Mouse (Mus musculus) E14TG2a.4 (cell line): Measurements from ENCODE around the gene Atp8a2.

Source experiments
- H3K27me3 ChIP-seq: 2 replicates; pipeline ENCODE4 v1.6.1; 2014; ENCODE audit warnings: low read length, control low read depth; ENCODE audit not compliant: insufficient read depth
- H3K36me3 ChIP-seq: 2 replicates; pipeline ENCODE4 v1.6.1; 2014; ENCODE audit warnings: low read length, control low read depth; ENCODE audit not compliant: insufficient read depth
- H3K4me1 ChIP-seq: replicated peaks from 2 replicates; pipeline ENCODE4 v1.6.1; 2014; ENCODE audit warnings: low read depth, low read length, control low read depth
- H3K4me3 ChIP-seq: replicated peaks from 2 replicates; pipeline ENCODE4 v1.5.1; 2014; ENCODE audit warnings: mild to moderate bottlenecking, low read length
- H3K9me3 ChIP-seq: 2 replicates; pipeline ENCODE4 v1.6.1; 2014; ENCODE audit warnings: low read length, control low read depth
- CTCF ChIP-seq: conservative IDR thresholded peaks from 2 replicates; pipeline ENCODE4 v1.5.1; 2014; ENCODE audit warnings: low read length
- NANOG ChIP-seq: IDR thresholded peaks from 2 replicates; pipeline ENCODE4 v1.6.1; 2014; ENCODE audit warnings: borderline replicate concordance, low read length, mixed read lengths
- POU5F1 ChIP-seq: IDR thresholded peaks from 2 replicates; pipeline ENCODE4 v1.6.1; 2014; ENCODE audit warnings: low read length, borderline replicate concordance

Atp8a2 gene

GRCm38 (mm10) chr14:60196884-60197283 lies at the start of gene Atp8a2:
Gene Atp8a2, minus strand, starts transcription at chr14:60197179.
- TF ChIP-seq CTCF (no peak), POU5F1 (no peak), NANOG (no peak)
- Histone ChIP-seq H3K27me3 (no peaks in the 10 kb centered on the region), H3K4me1 (no peaks in the 10 kb centered on the region)

GRCm38 (mm10) chr14:60238551-60238950 lies 41.6 kb upstream of the Atp8a2 start:
- H3K4me3 ChIP-seq: no peak overlapping the region
- H3K27me3 ChIP-seq: no peaks in the 10 kb centered on the region
- TF ChIP-seq POU5F1 (no peak), NANOG (no peak), CTCF (no peak)
- H3K9me3 ChIP-seq: no peaks in the 10 kb centered on the region
- no peaks in the 10 kb centered on the region for H3K4me1 ChIP-seq
- H3K36me3 ChIP-seq: peaks cover 84% of the 10 kb centered on the region

More at GRCm38 (mm10) chr14:60196884-60197283, at the start of gene Atp8a2:
- no peak within 1 kb of the TSS for H3K4me3 ChIP-seq
- H3K36me3 ChIP-seq: no peaks in the 10 kb centered on the region
- H3K9me3 ChIP-seq: no peaks in the 10 kb centered on the region

- peaks cover 45% of the 10 kb centered on the region for H3K4me1 ChIP-seq
- TF ChIP-seq POU5F1 (no peak), NANOG (no peak), CTCF (no peak)
- no peaks in the 10 kb centered on the region for H3K9me3 ChIP-seq
- no peak overlapping the region for H3K4me3 ChIP-seq
- no peaks in the 10 kb centered on the region for H3K27me3 ChIP-seq
- H3K36me3 ChIP-seq: peaks cover 58% of the 10 kb centered on the region
Measured at GRCm38 (mm10) chr14:60219886-60220285, 22.9 kb upstream of the Atp8a2 start.

DNA sequence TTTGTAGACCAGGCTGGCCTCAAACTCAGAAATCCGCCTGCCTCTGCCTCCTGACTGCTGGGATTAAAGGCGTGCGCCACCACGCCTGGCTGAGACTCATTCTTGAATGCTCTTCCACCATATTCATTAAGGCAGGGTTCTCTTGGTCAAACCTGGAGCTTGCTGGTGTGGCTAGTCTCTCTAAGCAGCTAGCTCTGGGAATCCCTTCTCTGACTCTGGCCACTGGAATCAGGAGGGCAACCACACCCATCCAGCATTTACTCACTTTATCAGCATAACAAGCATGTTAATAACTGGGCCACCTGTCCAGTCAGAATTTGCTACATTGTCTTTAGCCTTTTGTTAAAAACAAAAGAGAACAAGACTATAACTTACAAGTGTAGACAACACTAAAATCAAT lies 20.6 kb upstream of the Atp8a2 start:
- Histone ChIP-seq H3K27me3 (no peaks in the 10 kb centered on the region), H3K4me3 (no peak overlapping the region), H3K36me3 (peaks cover 50% of the 10 kb centered on the region), H3K9me3 (no peaks in the 10 kb centered on the region), H3K4me1 (peaks cover 45% of the 10 kb centered on the region)
- TF ChIP-seq NANOG (0 out of 2 replicates have a peak, but pooled peaks have one; percentile 14), POU5F1 (no peak)

- no peak for TF ChIP-seq NANOG
- no peak for TF ChIP-seq CTCF
- no peak for TF ChIP-seq POU5F1
- Histone ChIP-seq H3K4me3 (no peak overlapping the region), H3K36me3 (peaks cover 36% of the 10 kb centered on the region), H3K27me3 (no peaks in the 10 kb centered on the region), H3K4me1 (peaks cover 45% of the 10 kb centered on the region), H3K9me3 (no peaks in the 10 kb centered on the region)
Measured at GRCm38 (mm10) chr14:60216125-60216524, 19.1 kb upstream of the Atp8a2 start.

DNA sequence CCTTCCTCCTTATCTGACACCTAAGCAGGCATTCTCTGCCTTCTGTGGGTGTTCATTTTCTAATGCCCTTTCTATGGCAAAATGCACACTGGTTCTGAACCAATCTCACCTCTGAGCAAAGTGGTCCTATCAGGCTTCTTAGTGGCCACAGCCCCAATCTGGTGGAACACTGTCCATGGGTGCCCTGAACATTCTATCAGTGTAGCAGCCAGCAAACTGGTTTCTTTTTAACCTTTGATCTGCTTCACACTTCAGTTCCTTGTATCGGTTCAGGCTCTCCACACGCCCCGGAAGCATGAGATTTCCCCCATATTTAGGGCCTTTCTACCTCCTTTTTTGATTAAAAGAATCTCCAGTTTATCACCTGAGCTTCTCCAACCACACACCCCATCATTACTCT lies 18.0 kb upstream of the Atp8a2 start:
- TF ChIP-seq NANOG (no peak), CTCF (no peak), POU5F1 (no peak)
- H3K36me3 ChIP-seq: peaks cover 27% of the 10 kb centered on the region
- H3K4me1 ChIP-seq: peaks cover 44% of the 10 kb centered on the region
- H3K4me3 ChIP-seq: no peak overlapping the region
- H3K27me3 ChIP-seq: no peaks in the 10 kb centered on the region
- no peaks in the 10 kb centered on the region for H3K9me3 ChIP-seq

- peaks cover 34% of the 10 kb centered on the region for H3K4me1 ChIP-seq
- TF ChIP-seq NANOG (no peak), POU5F1 (no peak), CTCF (no peak)
Measured at GRCm38 (mm10) chr14:60214040-60214439, 17.1 kb upstream of the Atp8a2 start.

GRCm38 (mm10) chr14:60209166-60209565 lies 12.2 kb upstream of the Atp8a2 start:
- Histone ChIP-seq H3K4me3 (no peak overlapping the region), H3K9me3 (no peaks in the 10 kb centered on the region), H3K36me3 (no peaks in the 10 kb centered on the region), H3K27me3 (no peaks in the 10 kb centered on the region), H3K4me1 (0 out of 2 replicates have a peak, but pooled peaks cover 4% of the 10 kb centered on the region)
- TF ChIP-seq CTCF (no peak), POU5F1 (no peak), NANOG (no peak)

More at GRCm38 (mm10) chr14:60214040-60214439, 17.1 kb upstream of the Atp8a2 start:
- Histone ChIP-seq H3K4me3 (no peak overlapping the region), H3K36me3 (peaks cover 18% of the 10 kb centered on the region), H3K9me3 (no peaks in the 10 kb centered on the region), H3K27me3 (no peaks in the 10 kb centered on the region)

GRCm38 (mm10) chr14:60204993-60205392 lies 8.0 kb upstream of the Atp8a2 start:
- no peak overlapping the region for H3K4me3 ChIP-seq

More at GRCm38 (mm10) chr14:60204993-60205392, 8.0 kb upstream of the Atp8a2 start:
- TF ChIP-seq NANOG (no peak), POU5F1 (no peak), CTCF (no peak)
- no peaks in the 10 kb centered on the region for H3K9me3 ChIP-seq
- no peaks in the 10 kb centered on the region for H3K27me3 ChIP-seq
- no peaks in the 10 kb centered on the region for H3K4me1 ChIP-seq
- no peaks in the 10 kb centered on the region for H3K36me3 ChIP-seq
